Mouse (Mus musculus) MN1 (cell line): ENCODE data around the gene Jup.
"Not testable (repeated sequence)": the region's sequence is repeated elsewhere in the genome, so short reads cannot be mapped to it uniquely, and the experiment has no call there.

ENCODE experiments used
- DNase-seq: peaks from one replicate; pipeline ENCODE4 v3.0.0-alpha.2; 2016; ENCODE audit warnings: low spot score

Gene Jup

GRCm38 (mm10) chr11:100391081-100391883 lies 6.3 kb downstream of the Jup start:
- peak; percentile 89 for DNase-seq

GRCm38 (mm10) chr11:100389931-100390445 lies 7.6 kb downstream of the Jup start:
- no peak for DNase-seq

DNA sequence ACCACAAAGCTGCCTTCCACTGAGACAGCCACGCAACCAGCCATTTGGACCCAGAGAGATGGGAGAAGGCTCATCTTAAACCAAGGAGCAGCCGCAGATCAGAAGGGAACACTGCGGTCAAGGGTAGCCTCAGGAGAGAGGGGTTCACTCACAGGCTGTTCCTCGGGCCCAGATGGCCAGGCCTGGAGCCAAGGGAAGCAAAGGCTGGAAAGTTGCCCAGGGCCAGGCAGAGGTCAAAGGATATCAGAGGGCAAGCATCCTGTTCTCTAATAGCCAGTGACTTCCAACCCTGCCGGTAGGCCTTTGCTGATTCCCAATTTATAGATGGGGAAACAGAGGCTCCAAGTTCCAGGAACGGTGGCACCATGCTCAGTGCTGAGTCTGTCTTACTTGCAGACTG lies 9.0 kb downstream of the Jup start:
- DNase-seq = no peak

- peak; percentile 86 for DNase-seq
These were observed 9.8 kb downstream of the Jup start for GRCm38 (mm10) chr11:100387589-100388375.

GRCm38 (mm10) chr11:100387111-100387510 lies 10.5 kb downstream of the Jup start:
- no peak for DNase-seq

DNA sequence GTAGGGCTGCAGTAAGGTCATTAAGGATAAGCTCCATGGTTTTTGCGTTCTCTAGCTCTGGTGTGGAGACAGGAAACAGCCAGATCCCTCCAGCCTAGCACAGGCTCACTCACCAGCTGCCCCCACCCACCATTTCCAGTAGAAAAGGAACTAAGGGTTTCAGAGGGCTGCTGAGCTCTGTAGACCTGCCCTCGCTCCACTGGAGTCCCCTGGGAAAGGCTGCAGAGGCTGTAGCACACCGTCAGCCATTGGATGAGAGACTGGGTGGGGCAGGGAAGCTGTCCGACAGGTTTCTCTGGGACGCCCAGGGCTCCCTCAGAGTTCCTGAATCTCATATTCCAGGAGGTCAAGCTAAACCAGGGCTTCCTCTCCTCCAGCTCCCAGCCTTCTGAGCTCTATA lies 11.0 kb downstream of the Jup start:
- no peak for DNase-seq

- DNase-seq = no peak
These were observed 12.5 kb downstream of the Jup start for GRCm38 (mm10) chr11:100385016-100385415.

DNA sequence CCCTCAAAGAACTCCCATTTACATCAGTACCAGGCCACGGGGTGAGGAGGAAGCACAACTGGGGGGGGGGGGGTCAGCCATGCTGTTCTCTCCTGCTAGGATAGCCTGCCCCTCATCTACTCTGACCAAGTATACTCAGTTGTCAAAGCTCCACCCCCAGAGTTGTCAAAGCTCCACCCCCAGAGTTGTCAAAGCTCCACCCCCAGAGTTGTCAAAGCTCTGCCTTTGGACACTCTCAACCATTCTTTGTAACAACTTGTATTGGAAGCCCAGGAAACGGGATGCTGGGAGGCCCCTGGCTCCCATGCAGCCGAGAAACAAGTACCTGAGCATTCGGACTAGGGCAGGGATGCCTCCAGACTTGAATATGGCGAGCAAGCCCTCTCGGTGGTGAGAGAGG lies 14.9 kb downstream of the Jup start:
- no peak for DNase-seq

- no peak for DNase-seq
These were observed 18.3 kb downstream of the Jup start for GRCm38 (mm10) chr11:100379311-100379710.

- DNase-seq = no peak
These were observed 19.1 kb downstream of the Jup start for GRCm38 (mm10) chr11:100378446-100378845.

- DNase-seq = no peak
These were observed 19.6 kb downstream of the Jup start for GRCm38 (mm10) chr11:100377989-100378388.

DNA sequence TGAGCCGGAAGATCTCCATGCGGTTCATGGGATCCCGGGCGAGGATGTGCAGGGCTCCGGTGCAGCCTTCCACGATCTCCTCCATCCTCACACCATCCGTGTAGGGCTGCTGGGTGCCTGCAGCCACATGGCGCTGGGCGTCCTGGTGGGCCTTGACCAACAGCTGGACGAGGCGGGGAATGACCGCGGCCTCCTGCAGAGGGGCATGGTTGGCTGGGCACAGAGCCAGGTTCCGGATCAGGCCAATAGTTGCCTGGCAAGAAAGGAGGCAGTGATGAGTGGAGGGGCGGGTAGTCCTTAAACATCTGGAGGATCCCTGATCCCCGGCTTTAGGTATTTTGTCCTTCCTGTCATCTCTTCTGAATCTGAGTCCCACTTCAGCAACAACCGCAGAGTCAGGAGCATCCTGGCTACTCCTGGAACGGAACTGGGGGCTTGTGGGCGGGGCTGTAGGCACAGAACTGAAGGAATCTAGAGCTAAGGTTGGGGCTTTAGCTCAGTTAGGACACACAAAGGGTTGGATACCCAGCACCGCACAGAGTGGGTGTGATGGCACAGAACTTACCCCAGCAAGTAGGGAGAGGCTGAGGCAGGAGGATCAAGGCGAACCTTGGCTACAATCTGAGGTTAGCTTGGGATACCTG lies 20.7 kb downstream of the Jup start:
- no peak for DNase-seq

DNA sequence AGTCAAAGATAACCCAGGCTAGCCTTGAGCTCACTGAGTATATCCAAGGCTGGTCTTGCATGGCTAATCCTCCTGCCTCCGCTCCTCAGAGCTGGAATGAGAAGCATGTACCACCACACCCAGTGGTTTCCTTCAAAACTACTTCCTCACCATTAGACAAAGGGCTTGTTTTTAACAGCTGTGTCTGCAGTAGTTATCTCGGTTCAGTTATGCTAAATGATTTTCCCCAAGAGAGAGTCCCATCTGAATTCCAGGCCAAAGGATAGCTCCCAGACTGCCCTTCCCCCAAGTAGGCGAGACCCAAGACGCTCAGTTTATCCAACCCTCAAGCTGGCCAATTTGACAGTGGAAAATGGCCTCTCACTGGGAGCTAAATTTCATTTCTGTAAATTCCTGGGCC lies 21.6 kb downstream of the Jup start:
- no peak for DNase-seq

DNA sequence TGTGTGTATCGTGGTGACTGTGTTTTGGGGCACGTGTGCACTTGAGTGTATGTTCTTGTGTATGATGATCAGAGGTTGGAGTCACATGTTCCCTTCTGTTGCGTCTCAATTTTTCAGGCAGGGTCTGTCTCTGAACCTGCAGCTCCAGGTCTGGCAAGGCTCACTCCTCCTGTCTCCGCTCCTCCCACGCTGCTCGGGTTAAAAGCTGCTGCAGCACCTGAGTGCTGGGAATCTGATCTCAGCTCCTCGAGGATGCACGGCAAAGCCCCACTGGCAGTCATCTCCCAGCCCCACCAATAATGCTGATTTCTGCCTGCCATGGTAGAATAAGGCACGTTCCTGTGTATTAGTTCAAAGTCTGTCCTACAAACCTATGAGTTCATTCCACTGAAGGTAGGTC lies 22.4 kb downstream of the Jup start:
- DNase-seq = no peak

DNA sequence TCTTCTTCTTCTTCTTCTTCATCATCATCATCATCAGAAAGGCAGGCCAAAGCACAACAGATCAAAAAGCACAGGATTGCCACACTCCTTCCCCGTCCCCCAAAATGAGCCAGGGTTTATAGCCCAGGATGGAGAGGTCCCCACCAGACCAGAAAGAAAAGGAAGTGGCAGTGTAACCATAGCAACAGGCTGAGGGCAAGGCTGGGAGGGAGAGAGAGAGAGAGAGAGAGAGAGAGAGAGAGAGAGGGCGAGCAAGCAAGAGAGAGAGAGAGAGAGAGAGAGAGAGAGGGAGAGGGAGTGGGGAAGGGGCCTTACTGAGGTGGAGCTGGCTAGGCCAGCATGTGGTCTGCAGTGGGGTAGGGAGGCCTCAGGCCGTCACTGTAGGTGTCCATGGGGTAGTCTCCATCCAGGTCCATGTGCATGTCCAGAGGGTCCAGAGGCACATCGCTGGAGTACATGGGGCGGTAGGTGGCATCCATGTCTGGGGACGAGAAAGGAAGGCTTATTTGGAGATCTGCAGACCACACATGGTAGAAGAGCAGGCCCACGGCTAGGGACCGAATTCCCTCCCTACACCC lies 25.5 kb downstream of the Jup start:
- no peak for DNase-seq

DNA sequence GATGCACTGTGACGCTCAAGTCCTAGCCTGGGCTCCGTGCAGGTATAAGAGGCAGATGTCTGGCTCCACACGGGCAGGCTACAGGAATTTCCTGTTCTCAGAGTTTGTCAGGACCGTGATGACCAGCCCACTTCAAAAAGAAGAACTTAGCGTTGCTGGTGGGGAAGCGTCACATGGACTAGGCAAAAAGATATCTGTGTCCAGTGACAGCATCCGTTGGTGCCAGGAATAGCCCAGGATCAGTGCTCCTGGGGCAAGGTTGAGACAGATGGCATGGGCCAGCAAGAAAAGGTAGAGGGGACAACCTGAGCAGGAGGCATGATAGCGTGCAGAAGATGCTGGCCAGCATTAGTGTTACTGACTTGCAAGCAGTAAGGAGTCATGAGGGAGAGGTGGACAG lies 27.7 kb downstream of the Jup start:
- DNase-seq = no peak

DNA sequence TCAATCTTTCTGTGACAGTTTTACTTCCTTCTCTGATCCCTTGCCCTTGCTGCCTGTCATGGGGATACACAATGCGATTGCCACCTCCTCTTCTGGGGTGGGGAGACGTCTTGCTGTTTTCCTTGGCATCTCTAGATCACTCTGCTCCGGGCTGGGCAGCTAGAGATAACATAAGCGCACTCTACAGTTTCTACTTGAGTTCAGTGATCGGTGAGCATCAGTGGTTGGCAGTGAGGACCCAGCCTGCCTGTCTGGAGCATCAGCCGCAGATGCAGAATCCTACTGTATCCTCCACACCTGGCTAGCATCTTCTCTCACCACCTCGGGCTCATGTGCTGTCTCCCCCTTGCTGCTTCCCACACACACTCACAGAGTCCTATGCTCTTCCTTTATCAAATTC lies 28.4 kb downstream of the Jup start:
- no peak for DNase-seq

DNA sequence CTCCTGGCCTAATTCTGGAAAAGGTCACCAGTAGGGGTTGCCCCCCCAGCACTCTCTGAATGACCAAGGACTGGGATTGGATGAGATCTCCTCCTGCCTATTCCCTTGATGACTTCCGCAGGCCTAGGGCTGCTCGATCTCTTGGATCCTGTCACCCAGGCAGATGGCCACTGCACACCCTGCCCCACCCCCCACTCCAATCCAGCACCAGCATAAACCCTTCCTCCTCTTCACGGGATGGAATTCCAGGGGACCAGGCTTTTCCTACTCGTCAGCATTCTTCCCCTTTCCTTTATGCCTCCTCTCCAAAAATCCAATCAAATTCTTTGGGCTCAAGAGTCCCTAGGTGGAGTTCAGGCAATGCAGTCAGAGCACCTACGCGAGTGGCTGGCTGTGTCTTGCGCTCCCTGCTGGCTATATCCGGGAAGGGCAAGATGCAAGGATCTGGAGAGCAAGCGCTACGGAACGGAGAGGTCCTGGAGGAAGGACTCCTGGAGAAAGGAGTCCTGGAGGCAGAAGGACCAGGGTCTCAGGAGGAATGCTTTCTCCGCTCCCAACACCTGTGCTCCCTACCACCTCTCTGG lies 34.5 kb downstream of the Jup start:
- DNase-seq = no peak

- peak; percentile 83 for DNase-seq
These were observed 35.2 kb downstream of the Jup start for GRCm38 (mm10) chr11:100362209-100362978.

- not testable (repeated sequence) for DNase-seq
These were observed 36.5 kb downstream of the Jup start for GRCm38 (mm10) chr11:100361059-100361458.

DNA sequence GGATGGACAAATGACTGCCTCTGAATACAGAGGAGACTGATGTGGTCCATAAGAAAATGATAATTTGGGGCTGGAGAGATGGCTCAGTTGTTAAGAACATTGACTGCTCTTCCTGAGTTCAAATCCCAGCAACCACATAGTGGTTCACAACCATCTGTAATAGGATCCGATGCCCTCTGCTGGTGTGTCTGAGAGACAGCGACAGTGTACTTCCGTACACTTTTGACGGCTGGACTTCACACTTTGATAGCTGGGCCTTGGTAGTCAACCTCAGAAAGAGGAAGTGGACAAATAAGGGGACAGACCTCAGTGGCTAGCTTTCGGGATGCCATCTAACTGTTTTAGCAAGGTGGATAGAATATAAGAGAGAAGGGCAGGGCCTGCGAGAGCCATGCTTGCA lies 37.4 kb downstream of the Jup start:
- DNase-seq = no peak
